Mouse (Mus musculus): ENCODE measurements at regions not wholly inside any gene's neighbourhood (a gene's known extent, or its start where the extent isn't known, plus 50 kb on each side); places are given as distances from the start of the nearest gene placed in this dataset.
A peak's percentile ranks its signal among the peaks of the same experiment; 100 is the strongest.

DNA sequence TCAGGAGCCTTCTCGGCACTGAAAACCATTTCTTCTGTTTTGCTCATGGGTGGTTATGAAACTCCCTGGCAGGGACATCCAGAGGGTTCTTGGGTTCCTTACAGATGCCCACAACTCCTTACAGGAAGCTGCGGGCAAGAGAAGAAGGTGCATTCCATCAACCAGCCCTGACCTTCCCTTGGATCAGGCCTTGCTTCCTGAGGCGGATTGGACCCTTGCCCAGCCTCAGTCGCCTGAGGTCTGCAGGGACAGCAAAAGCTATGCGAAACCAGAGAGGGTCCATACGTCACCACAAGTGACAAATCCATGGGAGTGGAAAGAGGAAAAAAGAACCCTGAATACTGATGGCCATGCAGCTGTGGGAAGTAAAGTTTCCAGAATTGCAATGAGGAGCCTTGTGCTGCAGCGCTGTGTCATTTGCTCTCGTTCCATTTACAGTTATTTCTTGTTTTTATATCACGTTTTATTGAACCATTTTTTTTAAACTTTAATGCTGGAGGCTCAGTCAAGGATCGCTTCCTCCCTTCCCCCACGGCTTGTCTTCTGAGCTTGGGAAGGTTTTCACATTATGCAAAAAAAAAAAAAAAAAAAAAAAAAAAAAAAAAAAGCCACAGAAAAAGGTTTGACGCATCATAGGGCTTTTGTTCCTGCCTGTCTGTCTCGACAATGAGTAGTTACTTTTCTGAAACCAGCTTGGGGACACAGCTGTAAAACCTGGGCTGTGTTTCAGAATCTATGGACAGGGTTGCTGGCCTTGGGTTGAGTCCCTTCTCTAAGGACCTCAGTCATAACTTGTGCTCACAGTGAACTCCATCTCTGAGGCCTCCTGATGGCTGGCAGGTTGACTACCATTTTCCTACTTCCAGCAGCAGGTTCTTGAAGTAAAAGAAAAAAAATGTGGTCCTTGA, 202.0 kb upstream of the Ncam1 start:
- TF ChIP-seq ZNF384 (IDR thresholded peaks at IDR 0.05; ENCODE audit: low read depth, low read length) (peak; percentile 63; the same call in 1 of the 2 replicates), MAFK (IDR thresholded peaks at IDR 0.05; ENCODE audit: insufficient read depth, low read depth, low read length) (no peak), HCFC1 (IDR thresholded peaks at IDR 0.05; ENCODE audit: borderline replicate concordance, insufficient read depth, low read length) (no peak), CHD2 (IDR thresholded peaks at IDR 0.05; ENCODE audit: low read depth, low read length) (no peak)
